Mouse (Mus musculus) pancreas, adult 10 weeks (tissue): ENCODE measurements around the gene Tgfb2. TPM values are rescaled to one million over a fixed set of nuclear protein-coding genes. Genes with fewer than 3 reads are reported as not detected.

Experiments used
- polyA plus RNA-seq: library from polyadenylated mRNA; stranded (reverse); fragments of 350-450 nt; fragmentation: Illumina TruSeq; extraction: RNeasy Lipid Tissue Mini Kit (QIAGEN cat#74804); gene quantifications from one replicate; pipeline ENCODE4 v1.2.3, GENCODE M21; 2015; ENCODE audit warnings: low read depth, low replicate concordance; ENCODE audit not compliant: insufficient read depth

Gene Tgfb2
- polyA plus RNA-seq = 3.1 TPM

GRCm38 (mm10) chr1:186705915-186706248 is at the start of gene Tgfb2:
TSS of gene Tgfb2 (minus strand) at chr1:186705989.

GRCm38 (mm10) chr1:186748724-186749653 is 43.2 kb upstream of the Tgfb2 start, which contains the start of gene Rrp15:
TSS of gene Rrp15 (minus strand) at chr1:186749358.

Other genes starting within 250 kb of the Tgfb2 start
- 3.8 TPM for gene Rrp15, start 43.4 kb upstream of the Tgfb2 start, polyA plus RNA-seq